Mouse (Mus musculus) limb, embryonic 11.5 days (tissue): ENCODE data around the gene Kirrel3. TPM values are rescaled to one million over a fixed set of nuclear protein-coding genes. Genes with fewer than 3 reads are reported as not detected.

Experiments
- ATAC-seq: fragments of 200-750 bp; cut with Nextera tagmentation; 2 replicates; pipeline ENCODE4 v1.8.0; 2017; ENCODE audit warnings: low read depth; ENCODE audit not compliant: insufficient number of reproducible peaks, low FRiP score, low TSS enrichment
- DNase-seq: peaks from one replicate; pipeline ENCODE4 v3.0.0-alpha.2; 2015; ENCODE audit warnings: low spot score
- H3K27ac ChIP-seq: fragments of 300-500 bp; sonication (generic); replicated peaks from 2 replicates; pipeline ENCODE4 v1.5.1; 2014; ENCODE audit warnings: low read depth, mild to moderate bottlenecking, low read length
- H3K27me3 ChIP-seq: fragments of 300-500 bp; sonication (generic); 2 replicates; pipeline ENCODE4 v1.6.1; 2014; ENCODE audit warnings: mild to moderate bottlenecking, low read length, mixed read lengths; ENCODE audit not compliant: control insufficient read depth, insufficient read depth
- H3K36me3 ChIP-seq: fragments of 300-500 bp; sonication (generic); 2 replicates; pipeline ENCODE4 v1.6.1; 2014; ENCODE audit warnings: mild to moderate bottlenecking, low read length, moderate library complexity, mixed read lengths; ENCODE audit not compliant: control insufficient read depth, insufficient read depth
- H3K4me1 ChIP-seq: fragments of 300-500 bp; sonication (generic); 2 replicates; pipeline ENCODE4 v1.6.1; 2014; ENCODE audit warnings: low read length, mixed read lengths; ENCODE audit not compliant: control insufficient read depth, insufficient read depth
- H3K4me2 ChIP-seq: fragments of 300-500 bp; sonication (generic); 2 replicates; pipeline ENCODE4 v1.6.1; 2014; ENCODE audit warnings: low read depth, mild to moderate bottlenecking, moderate library complexity; ENCODE audit not compliant: severe bottlenecking
- H3K4me3 ChIP-seq: fragments of 300-500 bp; sonication (generic); 2 replicates; pipeline ENCODE4 v1.5.1; 2014; ENCODE audit warnings: low read depth, low read length
- H3K9ac ChIP-seq: fragments of 300-500 bp; sonication (generic); 2 replicates; pipeline ENCODE4 v1.6.1; 2014; ENCODE audit warnings: mild to moderate bottlenecking, low read length
- H3K9me3 ChIP-seq: fragments of 300-500 bp; sonication (generic); 2 replicates; pipeline ENCODE4 v1.6.1; 2016; ENCODE audit warnings: low read length; ENCODE audit not compliant: control insufficient read depth
- WGBS: fragments of 180-500 bp; shearing (Covaris S2); extraction: QIAGEN DNeasy Blood & Tissue Kit; methylation state at CpG from one replicate; pipeline ENCODE4 v1.1.7; 2014; 5-methylcytosine and 5-hydroxymethylcytosine counted together
- polyA plus RNA-seq: library from polyadenylated mRNA; unstranded; fragments of >200 nt; fragmentation: Nextera tagmentation; extraction: Ambion mirVana; gene quantifications from 2 replicates; pipeline ENCODE4 v1.2.1, GENCODE M21; 2014

Kirrel3 gene
- polyA plus RNA-seq, 1 experiment from 2014 or later: 2.6 TPM

- Histone ChIP-seq H3K4me2 (no peak overlapping the region), H3K36me3 (no peaks in the 10 kb centered on the region), H3K27me3 (no peaks in the 10 kb centered on the region), H3K4me1 (no peaks in the 10 kb centered on the region), H3K27ac (no peak overlapping the region), H3K9ac (no peak overlapping the region), H3K9me3 (no peaks in the 10 kb centered on the region), H3K4me3 (no peak overlapping the region)
- no peak for ATAC-seq
- WGBS: 83% methylated on average over 4 of the region's 4 CpGs
- DNase-seq: no peak
Measured at GRCm38 (mm10) chr9:34734991-34735390, 249.3 kb downstream of the Kirrel3 start.

- DNase-seq (no peak), ATAC-seq (no peak)
- WGBS: 59% methylated on average over 5 of the region's 5 CpGs
- Histone ChIP-seq H3K27ac (no peak overlapping the region), H3K4me1 (no peaks in the 10 kb centered on the region), H3K4me3 (no peak overlapping the region), H3K36me3 (no peaks in the 10 kb centered on the region), H3K9me3 (no peaks in the 10 kb centered on the region), H3K9ac (no peak overlapping the region), H3K4me2 (no peak overlapping the region), H3K27me3 (no peaks in the 10 kb centered on the region)
Measured at GRCm38 (mm10) chr9:34739431-34739830, 253.7 kb downstream of the Kirrel3 start.

- Histone ChIP-seq H3K27ac (no peak overlapping the region), H3K4me3 (no peak overlapping the region), H3K36me3 (no peaks in the 10 kb centered on the region), H3K4me2 (no peak overlapping the region), H3K27me3 (no peaks in the 10 kb centered on the region), H3K9me3 (no peaks in the 10 kb centered on the region), H3K4me1 (no peaks in the 10 kb centered on the region), H3K9ac (no peak overlapping the region)
- no peak for DNase-seq
- no peak for ATAC-seq
- WGBS: 89% methylated on average over 3 of the region's 3 CpGs
Measured at GRCm38 (mm10) chr9:34740814-34741213, 255.1 kb downstream of the Kirrel3 start.

GRCm38 (mm10) chr9:34748003-34748402, 262.3 kb downstream of the Kirrel3 start:
- no peak for DNase-seq

GRCm38 (mm10) chr9:34749161-34749560, 263.5 kb downstream of the Kirrel3 start:
- Histone ChIP-seq H3K4me2 (no peak overlapping the region), H3K27me3 (no peaks in the 10 kb centered on the region), H3K4me1 (no peaks in the 10 kb centered on the region), H3K4me3 (no peak overlapping the region), H3K27ac (no peak overlapping the region), H3K9me3 (no peaks in the 10 kb centered on the region), H3K36me3 (no peaks in the 10 kb centered on the region), H3K9ac (no peak overlapping the region)
- ATAC-seq (no peak), DNase-seq (no peak)
- 81% methylated on average over 7 of the region's 7 CpGs for WGBS

More at GRCm38 (mm10) chr9:34748003-34748402, 262.3 kb downstream of the Kirrel3 start:
- WGBS: 37% methylated on average over 2 of the region's 2 CpGs
- Histone ChIP-seq H3K9ac (no peak overlapping the region), H3K36me3 (no peaks in the 10 kb centered on the region), H3K27ac (no peak overlapping the region), H3K27me3 (no peaks in the 10 kb centered on the region), H3K4me1 (no peaks in the 10 kb centered on the region), H3K9me3 (no peaks in the 10 kb centered on the region), H3K4me3 (no peak overlapping the region), H3K4me2 (no peak overlapping the region)
- ATAC-seq: no peak

GRCm38 (mm10) chr9:34749877-34750276, 264.2 kb downstream of the Kirrel3 start:
- Histone ChIP-seq H3K4me2 (no peak overlapping the region), H3K4me1 (no peaks in the 10 kb centered on the region), H3K9ac (no peak overlapping the region), H3K27ac (no peak overlapping the region), H3K27me3 (no peaks in the 10 kb centered on the region), H3K4me3 (no peak overlapping the region), H3K9me3 (no peaks in the 10 kb centered on the region), H3K36me3 (no peaks in the 10 kb centered on the region)
- DNase-seq (no peak), ATAC-seq (no peak)
- 80% methylated on average over 4 of the region's 4 CpGs for WGBS

GRCm38 (mm10) chr9:34750887-34751286, 265.2 kb downstream of the Kirrel3 start:
- H3K27ac ChIP-seq: no peak overlapping the region
- DNase-seq: no peak
- H3K9me3 ChIP-seq: no peaks in the 10 kb centered on the region
- 36% methylated on average over 2 of the region's 2 CpGs for WGBS
- H3K4me3 ChIP-seq: no peak overlapping the region
- H3K4me2 ChIP-seq: no peak overlapping the region
- ATAC-seq: no peak
- H3K4me1 ChIP-seq: no peaks in the 10 kb centered on the region
- H3K9ac ChIP-seq: no peak overlapping the region
- H3K36me3 ChIP-seq: no peaks in the 10 kb centered on the region
- H3K27me3 ChIP-seq: no peaks in the 10 kb centered on the region

- no peak for DNase-seq
- no peaks in the 10 kb centered on the region for H3K36me3 ChIP-seq
- no peak for ATAC-seq
- no peak overlapping the region for H3K4me3 ChIP-seq
- H3K9ac ChIP-seq: no peak overlapping the region
- no peak overlapping the region for H3K27ac ChIP-seq
- 83% methylated on average over 5 of the region's 5 CpGs for WGBS
- no peaks in the 10 kb centered on the region for H3K27me3 ChIP-seq
- no peaks in the 10 kb centered on the region for H3K9me3 ChIP-seq
- no peaks in the 10 kb centered on the region for H3K4me1 ChIP-seq
- H3K4me2 ChIP-seq: no peak overlapping the region
Measured at GRCm38 (mm10) chr9:34752076-34752800, 266.5 kb downstream of the Kirrel3 start.

GRCm38 (mm10) chr9:34752801-34753170, 267.1 kb downstream of the Kirrel3 start:
- Histone ChIP-seq H3K36me3 (no peaks in the 10 kb centered on the region), H3K4me1 (no peaks in the 10 kb centered on the region), H3K4me2 (no peak overlapping the region), H3K9ac (no peak overlapping the region), H3K9me3 (no peaks in the 10 kb centered on the region), H3K4me3 (no peak overlapping the region), H3K27ac (no peak overlapping the region), H3K27me3 (no peaks in the 10 kb centered on the region)
- ATAC-seq (no peak), DNase-seq (peak; percentile 88)
- WGBS: 17% methylated on average over 4 of the region's 4 CpGs
